Mouse (Mus musculus): ENCODE measurements at regions not wholly inside any gene's neighbourhood (a gene's known extent, or its start where the extent isn't known, plus 50 kb on each side); places are given as distances from the start of the nearest gene placed in this dataset.
A peak's percentile ranks its signal among the peaks of the same experiment; 100 is the strongest.

DNA sequence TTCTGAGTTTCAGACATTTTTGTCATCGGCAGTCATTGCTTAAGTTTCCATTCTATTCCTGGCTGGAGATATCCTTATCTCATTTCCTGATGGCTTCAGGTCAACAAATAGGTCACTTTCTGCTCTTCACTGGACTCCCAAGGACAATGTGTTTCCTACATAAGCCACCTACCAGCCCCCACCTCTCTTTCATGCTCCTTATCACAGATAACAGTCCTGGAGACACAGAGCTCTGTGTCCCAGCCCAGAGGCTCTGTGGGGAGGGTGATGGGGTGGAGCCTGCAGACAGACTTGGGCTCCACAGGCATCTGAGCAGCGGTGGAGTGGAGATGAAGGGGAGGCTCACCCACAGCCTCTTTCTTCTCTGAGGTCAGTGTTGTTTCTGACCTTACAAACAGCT, 148.8 kb upstream of the Gadl1 start:
- 53% methylated on average over 2 of the region's 2 CpGs for WGBS
- no peak for DNase-seq

DNA sequence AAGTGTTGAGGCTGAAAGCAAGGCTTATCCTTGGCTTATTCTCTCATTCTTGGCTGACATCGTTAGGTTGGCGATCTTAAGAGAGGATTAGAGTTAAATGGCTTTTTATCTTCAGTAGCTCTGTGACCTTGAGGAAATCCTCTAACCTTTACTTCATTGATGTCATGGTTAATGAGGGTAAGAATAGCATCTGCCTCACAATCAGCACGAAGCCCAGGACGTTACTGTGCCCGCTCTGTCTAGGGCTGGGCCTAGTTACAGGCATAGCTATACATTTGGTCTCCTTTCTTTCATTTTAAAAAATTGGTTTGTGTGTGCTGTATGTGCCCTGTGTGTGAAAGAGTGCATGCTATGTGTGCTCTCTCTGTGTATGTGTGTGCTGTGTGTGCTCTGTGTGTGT, 145.1 kb upstream of the Gadl1 start:
- Histone ChIP-seq H3K36me3 (ENCODE audit: insufficient read depth) (no peaks in the 10 kb centered on the region), H3K4me1 (ENCODE audit: insufficient read depth) (no peaks in the 10 kb centered on the region), H3K4me3 (ENCODE audit: low read depth, low read length) (no peak overlapping the region), H3K4me2 (ENCODE audit: low read depth) (no peak overlapping the region), H3K9me3 (ENCODE audit: low read length) (no peaks in the 10 kb centered on the region), H3K27me3 (ENCODE audit: insufficient read depth, low read length) (no peaks in the 10 kb centered on the region), H3K9ac (no peak overlapping the region), H3K27ac (ENCODE audit: low read depth, low read length) (no peak overlapping the region)
- DNase-seq = no peak
- 25% methylated on average over 5 of the region's 5 CpGs for WGBS
- no peak for TF ChIP-seq CTCF (IDR thresholded peaks at IDR 0.05; ENCODE audit: low read depth)
- ATAC-seq = no peak

More for the DNA sequence above, 148.8 kb upstream of the Gadl1 start:
- no peak overlapping the region for H3K9ac ChIP-seq
- H3K9me3 ChIP-seq (ENCODE audit: low read length) = no peaks in the 10 kb centered on the region
- no peak overlapping the region for H3K27ac ChIP-seq (ENCODE audit: low read depth, low read length)
- no peak overlapping the region for H3K4me2 ChIP-seq (ENCODE audit: low read depth)
- no peak overlapping the region for H3K4me3 ChIP-seq (ENCODE audit: low read depth, low read length)
- TF ChIP-seq CTCF (IDR thresholded peaks at IDR 0.05; ENCODE audit: low read depth) = no peak
- H3K27me3 ChIP-seq (ENCODE audit: insufficient read depth, low read length) = no peaks in the 10 kb centered on the region
- H3K36me3 ChIP-seq (ENCODE audit: insufficient read depth) = no peaks in the 10 kb centered on the region
- H3K4me1 ChIP-seq (ENCODE audit: insufficient read depth) = no peaks in the 10 kb centered on the region
- ATAC-seq = no peak

DNA sequence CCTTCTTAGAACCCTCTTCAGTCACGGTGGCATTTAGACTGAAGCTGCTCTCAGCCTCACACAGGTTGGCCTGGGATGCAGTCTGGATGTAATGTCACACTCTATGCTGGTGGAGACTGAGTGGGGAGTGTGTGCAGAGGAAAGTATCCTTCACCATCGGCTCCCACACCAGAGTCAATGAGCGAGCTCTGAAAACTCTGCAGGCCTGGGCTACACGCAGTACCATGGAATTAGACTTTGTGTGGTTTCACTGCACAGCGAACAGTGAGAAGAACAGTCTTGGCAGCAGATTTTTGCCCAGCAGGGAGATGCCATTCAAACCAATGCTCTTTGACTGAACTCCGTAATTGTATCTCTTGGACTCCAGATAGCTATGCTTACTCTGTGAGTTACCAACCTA, 142.8 kb upstream of the Gadl1 start:
- Histone ChIP-seq H3K9me3 (ENCODE audit: low read length) (no peaks in the 10 kb centered on the region), H3K4me3 (ENCODE audit: low read depth, low read length) (no peak overlapping the region), H3K4me2 (ENCODE audit: low read depth) (no peak overlapping the region), H3K27me3 (ENCODE audit: insufficient read depth, low read length) (no peaks in the 10 kb centered on the region), H3K36me3 (ENCODE audit: insufficient read depth) (no peaks in the 10 kb centered on the region), H3K27ac (ENCODE audit: low read depth, low read length) (no peak overlapping the region), H3K4me1 (ENCODE audit: insufficient read depth) (no peaks in the 10 kb centered on the region), H3K9ac (no peak overlapping the region)
- DNase-seq (no peak), ATAC-seq (no peak)
- WGBS = 76% methylated on average over 6 of the region's 6 CpGs
- no peak for TF ChIP-seq CTCF (IDR thresholded peaks at IDR 0.05; ENCODE audit: low read depth)

DNA sequence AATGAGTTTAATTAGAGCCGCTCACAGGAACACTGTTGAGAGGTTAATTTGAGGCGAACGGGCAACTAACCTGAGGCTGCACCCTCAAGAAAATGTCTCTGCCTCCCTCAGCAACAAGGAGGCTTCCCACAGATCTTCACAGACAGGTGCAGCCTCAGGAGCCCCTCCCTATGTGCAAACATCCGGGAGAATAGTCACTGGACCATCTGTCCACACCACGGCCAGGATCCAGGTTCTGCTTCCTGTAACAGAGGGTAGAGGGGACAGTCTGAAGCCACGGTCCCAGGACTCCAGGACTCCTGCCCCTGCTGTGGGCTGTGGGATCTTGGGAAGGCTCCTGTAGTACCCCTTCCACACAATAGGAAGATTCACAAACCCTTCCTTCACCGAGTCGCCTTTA, 134.1 kb upstream of the Gadl1 start:
- no peak for ATAC-seq
- no peak overlapping the region for H3K4me2 ChIP-seq (ENCODE audit: low read depth)
- H3K27me3 ChIP-seq (ENCODE audit: insufficient read depth, low read length) = no peaks in the 10 kb centered on the region
- H3K4me3 ChIP-seq (ENCODE audit: low read depth, low read length) = no peak overlapping the region
- H3K9ac ChIP-seq = no peak overlapping the region
- no peak for TF ChIP-seq CTCF (IDR thresholded peaks at IDR 0.05; ENCODE audit: low read depth)
- H3K36me3 ChIP-seq (ENCODE audit: insufficient read depth) = no peaks in the 10 kb centered on the region
- WGBS = 67% methylated on average over 8 of the region's 8 CpGs
- no peaks in the 10 kb centered on the region for H3K9me3 ChIP-seq (ENCODE audit: low read length)
- no peak overlapping the region for H3K27ac ChIP-seq (ENCODE audit: low read depth, low read length)
- peaks cover 2% of the 10 kb centered on the region; the same call in 1 of the 2 replicates for H3K4me1 ChIP-seq (ENCODE audit: insufficient read depth)
- DNase-seq = no peak

DNA sequence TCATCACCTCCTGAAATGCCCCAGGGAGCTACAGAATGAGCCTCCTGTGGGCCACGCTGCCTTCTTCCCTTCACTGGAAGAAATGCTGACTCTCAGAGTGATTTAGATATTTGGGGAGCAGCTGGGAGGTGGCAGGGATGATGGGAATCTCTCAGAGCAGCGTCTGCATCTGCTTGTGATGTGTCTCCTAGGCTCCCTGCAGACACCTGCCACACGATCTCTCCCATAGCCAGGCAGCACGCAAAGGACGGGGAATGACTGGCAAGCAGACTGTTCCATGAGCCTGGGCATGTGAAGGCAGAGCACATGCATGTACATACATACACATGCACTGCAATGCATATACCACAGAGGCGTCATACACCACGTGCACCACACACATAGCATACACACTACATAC, 133.4 kb upstream of the Gadl1 start:
- peak; percentile 30 for DNase-seq
- H3K27me3 ChIP-seq (ENCODE audit: insufficient read depth, low read length) = no peaks in the 10 kb centered on the region
- H3K27ac ChIP-seq (ENCODE audit: low read depth, low read length) = no peak overlapping the region
- no peak overlapping the region for H3K4me3 ChIP-seq (ENCODE audit: low read depth, low read length)
- peak; percentile 50 for ATAC-seq
- no peak for TF ChIP-seq CTCF (IDR thresholded peaks at IDR 0.05; ENCODE audit: low read depth)
- no peak overlapping the region for H3K4me2 ChIP-seq (ENCODE audit: low read depth)
- H3K9me3 ChIP-seq (ENCODE audit: low read length) = no peaks in the 10 kb centered on the region
- H3K4me1 ChIP-seq (ENCODE audit: insufficient read depth) = peaks cover 2% of the 10 kb centered on the region; the same call in 1 of the 2 replicates
- no peak overlapping the region for H3K9ac ChIP-seq
- 70% methylated on average over 7 of the region's 7 CpGs for WGBS
- no peaks in the 10 kb centered on the region for H3K36me3 ChIP-seq (ENCODE audit: insufficient read depth)

DNA sequence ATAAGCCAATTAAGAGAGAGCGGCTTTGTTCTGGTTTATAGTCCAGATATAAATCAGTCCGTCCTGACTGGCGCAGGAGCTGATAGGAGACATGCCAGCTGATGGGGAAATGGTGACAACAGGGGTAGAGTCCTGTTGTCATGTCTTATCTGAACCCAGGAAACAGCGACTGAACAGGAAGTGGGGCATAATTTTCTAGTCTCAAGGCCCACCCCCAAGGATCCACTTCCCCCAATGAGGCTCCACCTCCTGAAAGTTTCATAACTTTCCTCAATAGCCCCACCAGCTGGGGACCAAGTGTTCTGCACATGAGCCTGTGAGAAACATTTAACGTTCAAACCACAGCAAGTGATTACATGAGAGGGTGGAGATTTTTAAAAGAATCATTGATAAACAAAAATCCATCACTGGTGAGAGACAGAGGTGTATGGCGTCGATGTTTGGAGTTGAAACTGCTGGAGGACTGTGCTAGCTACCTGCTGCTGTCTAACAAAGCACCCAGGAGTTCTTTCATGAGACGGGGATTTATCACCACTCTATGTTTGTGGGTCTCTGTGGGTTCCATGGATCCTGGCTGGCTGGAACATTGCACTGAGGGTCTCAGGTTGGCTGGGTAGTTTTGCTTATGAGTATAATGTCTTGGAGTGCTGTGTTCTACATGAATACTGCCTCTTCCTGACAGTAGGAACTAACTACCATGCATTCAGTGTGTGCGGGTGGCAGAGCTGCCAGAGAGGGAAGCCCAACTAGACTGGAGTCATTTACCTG, 132.0 kb upstream of the Gadl1 start:
- 89% methylated on average over 9 of the region's 9 CpGs for WGBS
- Histone ChIP-seq H3K27ac (ENCODE audit: low read depth, low read length) (no peak overlapping the region), H3K9me3 (ENCODE audit: low read length) (no peaks in the 10 kb centered on the region), H3K4me3 (ENCODE audit: low read depth, low read length) (no peak overlapping the region), H3K9ac (no peak overlapping the region), H3K27me3 (ENCODE audit: insufficient read depth, low read length) (no peaks in the 10 kb centered on the region), H3K4me1 (ENCODE audit: insufficient read depth) (peaks cover 2% of the 10 kb centered on the region; the same call in 1 of the 2 replicates), H3K36me3 (ENCODE audit: insufficient read depth) (no peaks in the 10 kb centered on the region), H3K4me2 (ENCODE audit: low read depth) (no peak overlapping the region)
- DNase-seq (no peak), ATAC-seq (no peak)
- TF ChIP-seq CTCF (IDR thresholded peaks at IDR 0.05; ENCODE audit: low read depth) = no peak

DNA sequence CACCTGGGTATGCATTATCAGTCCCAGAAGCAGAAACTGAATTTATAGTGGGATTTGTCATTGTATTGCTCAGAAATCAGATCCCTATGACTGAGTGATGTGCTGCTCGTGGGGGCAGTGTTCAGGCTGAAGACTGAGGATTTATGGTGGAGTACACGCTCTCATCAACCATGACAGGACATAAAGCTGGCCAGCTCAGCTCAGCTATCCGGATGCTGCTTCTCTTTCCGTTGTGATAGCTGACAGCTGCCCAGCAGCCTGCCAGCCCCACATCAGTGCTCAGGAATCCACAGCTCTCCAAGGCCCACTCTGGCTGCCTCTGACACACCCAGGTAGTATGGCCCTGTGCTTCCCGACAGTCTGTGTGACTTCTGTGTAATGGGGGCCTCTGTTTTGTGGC, 130.4 kb upstream of the Gadl1 start:
- Histone ChIP-seq H3K9ac (no peak overlapping the region), H3K27me3 (ENCODE audit: insufficient read depth, low read length) (no peaks in the 10 kb centered on the region), H3K4me2 (ENCODE audit: low read depth) (no peak overlapping the region), H3K9me3 (ENCODE audit: low read length) (no peaks in the 10 kb centered on the region), H3K36me3 (ENCODE audit: insufficient read depth) (no peaks in the 10 kb centered on the region), H3K4me3 (ENCODE audit: low read depth, low read length) (no peak overlapping the region), H3K27ac (ENCODE audit: low read depth, low read length) (no peak overlapping the region), H3K4me1 (ENCODE audit: insufficient read depth) (peaks cover 2% of the 10 kb centered on the region; the same call in 1 of the 2 replicates)
- ATAC-seq (no peak), DNase-seq (no peak)
- no peak for TF ChIP-seq CTCF (IDR thresholded peaks at IDR 0.05; ENCODE audit: low read depth)
- WGBS = 87% methylated on average over 5 of the region's 5 CpGs
